Mouse (Mus musculus): ENCODE results near the gene Creb3l4.

- no peak for TF ChIP-seq CTCF (IDR thresholded peaks at IDR 0.05; ENCODE audit: low read depth, low read length)
- no peak for TF ChIP-seq EP300 (IDR thresholded peaks at IDR 0.05; ENCODE audit: insufficient read depth, low read depth, low read length)
Observed at GRCm38 (mm10) chr3:90221123-90221522, 22.2 kb downstream of the Creb3l4 start.
